Mouse (Mus musculus): Measurements from ENCODE around the gene Pars2. TPM values are rescaled to one million over a fixed set of nuclear protein-coding genes. Genes with fewer than 3 reads are reported as not detected.

Gene Pars2
- polyA plus RNA-seq, 1 experiment, result 0.13 TPM

DNA sequence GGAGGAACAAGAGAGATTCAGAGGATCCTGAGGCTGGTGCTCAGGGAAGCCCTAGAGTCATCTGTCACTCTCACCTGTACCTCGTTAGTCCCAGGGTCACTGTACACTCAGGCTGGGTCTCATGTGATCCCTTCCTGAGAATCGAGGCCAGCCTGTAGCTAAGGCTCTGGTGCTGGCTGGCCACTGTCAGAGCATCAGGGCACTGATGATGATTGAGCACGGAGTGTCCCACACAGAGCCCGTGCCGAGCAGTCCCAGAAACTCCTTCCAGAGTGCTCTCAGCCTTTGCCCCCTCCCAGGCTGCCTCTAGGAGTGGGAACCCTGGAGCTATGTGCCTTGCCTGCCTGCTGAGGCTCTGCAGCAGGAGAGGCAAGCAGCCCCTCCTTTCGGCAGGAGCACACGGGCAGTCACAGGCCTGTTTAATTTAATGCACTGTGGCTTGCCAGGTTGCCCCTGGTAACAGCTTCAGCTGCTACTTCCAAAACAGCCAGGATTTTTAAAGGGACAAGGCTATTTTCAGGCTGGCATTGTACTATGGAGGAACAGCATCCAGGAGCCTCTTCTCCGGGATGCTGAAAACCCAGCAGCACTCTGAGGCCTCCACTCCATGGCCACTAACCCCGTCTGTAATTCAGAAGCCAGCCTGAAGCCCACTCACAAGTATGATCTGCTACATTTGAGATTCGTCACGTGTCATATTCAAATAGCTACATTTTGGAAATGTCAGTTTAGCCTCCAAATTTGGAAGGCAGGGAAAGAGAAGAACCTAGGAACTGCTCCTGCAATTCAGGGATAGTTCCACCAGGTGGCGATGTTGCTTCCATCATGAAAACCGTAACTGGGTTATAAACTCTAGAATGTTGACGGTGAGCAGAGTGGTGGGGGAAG lies 20.3 kb upstream of the Pars2 start:
- H3K4me1 ChIP-seq (ENCODE audit: control insufficient read depth), result no peaks in the 10 kb centered on the region
- no peak for TF ChIP-seq TAL1 (IDR thresholded peaks at IDR 0.05; ENCODE audit: low read length)
- no peak for TF ChIP-seq GATA1 (IDR thresholded peaks at IDR 0.05; ENCODE audit: low read length)

DNA sequence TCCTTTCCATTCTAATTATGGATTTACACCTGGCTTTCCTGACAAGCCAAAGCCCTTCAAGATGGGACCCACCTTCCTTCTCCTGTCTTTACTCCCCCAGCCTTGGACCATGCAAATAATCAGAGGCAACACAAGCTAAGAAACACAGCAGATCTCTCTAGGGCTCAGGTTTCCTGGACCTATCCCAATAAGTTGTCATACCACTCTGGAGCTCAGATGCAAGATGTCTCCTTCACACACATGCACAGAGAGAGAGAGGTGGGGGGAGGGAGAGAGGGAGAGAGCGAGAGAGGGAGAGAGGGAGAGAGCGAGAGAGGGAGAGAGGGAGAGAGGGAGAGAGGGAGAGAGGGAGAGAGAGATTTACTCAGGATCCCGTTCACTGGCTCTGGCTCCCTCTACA lies 18.6 kb upstream of the Pars2 start:
- no peaks in the 10 kb centered on the region for H3K9me3 ChIP-seq (ENCODE audit: control insufficient read depth, low read length)
- no peak for TF ChIP-seq TAL1 (IDR thresholded peaks at IDR 0.05; ENCODE audit: low read length)
- no peak for TF ChIP-seq GATA1 (IDR thresholded peaks at IDR 0.05; ENCODE audit: low read length)
- no peaks in the 10 kb centered on the region for H3K36me3 ChIP-seq (ENCODE audit: control insufficient read depth)
- peaks cover 10% of the 10 kb centered on the region; the same call in 1 of the 2 replicates for H3K27me3 ChIP-seq (ENCODE audit: control insufficient read depth)
- no peaks in the 10 kb centered on the region for H3K4me1 ChIP-seq (ENCODE audit: control insufficient read depth)
- no peak overlapping the region for H3K4me3 ChIP-seq (replicated peaks)

More for the DNA sequence above, 20.3 kb upstream of the Pars2 start:
- no peaks in the 10 kb centered on the region for H3K9me3 ChIP-seq (ENCODE audit: control insufficient read depth, low read length)
- H3K36me3 ChIP-seq (ENCODE audit: control insufficient read depth), result no peaks in the 10 kb centered on the region
- no peak overlapping the region for H3K4me3 ChIP-seq (replicated peaks)
- H3K27me3 ChIP-seq (ENCODE audit: control insufficient read depth), result peaks cover 6% of the 10 kb centered on the region; the same call in 1 of the 2 replicates

DNA sequence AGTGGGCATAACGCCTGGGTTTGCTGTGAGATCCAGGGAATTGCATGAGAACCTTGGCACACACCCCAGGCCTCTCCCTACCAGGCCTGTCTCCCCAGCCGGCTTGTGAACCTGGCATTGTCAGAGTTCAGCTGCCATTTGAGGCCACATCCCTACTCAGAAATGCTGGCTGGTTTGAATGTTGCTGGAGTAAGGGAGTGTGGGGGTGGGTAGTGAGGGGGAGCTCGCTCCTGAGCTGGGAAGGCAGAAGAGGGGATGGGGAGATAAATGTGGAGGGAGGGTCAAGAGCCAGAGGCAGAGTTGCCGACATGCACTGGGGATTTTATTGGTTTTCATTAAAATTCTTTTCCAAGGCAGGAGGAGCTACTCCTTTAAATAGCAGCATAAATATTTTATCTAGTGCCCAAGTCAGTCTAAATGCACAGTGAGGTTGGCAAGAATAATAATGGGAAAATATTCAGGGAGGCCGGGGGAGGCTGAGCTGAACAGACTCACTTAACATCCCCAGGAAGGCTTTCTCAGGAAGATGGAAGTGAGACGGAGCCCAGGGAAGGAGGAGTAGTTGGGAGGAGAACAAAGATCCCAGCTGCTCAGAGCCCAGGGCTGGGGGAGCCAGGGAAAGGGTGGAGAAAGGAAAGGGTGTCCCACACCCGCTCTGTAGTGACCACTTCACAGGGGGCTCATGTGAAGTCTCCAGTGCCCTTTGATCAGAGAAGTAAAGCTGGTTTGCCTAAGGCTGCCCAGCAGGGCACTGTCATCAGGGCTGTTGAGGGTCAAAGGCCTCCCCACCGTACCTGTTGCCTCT lies 17.4 kb upstream of the Pars2 start:
- no peaks in the 10 kb centered on the region for H3K9me3 ChIP-seq (ENCODE audit: control insufficient read depth, low read length)
- H3K27me3 ChIP-seq (ENCODE audit: control insufficient read depth), result peaks cover 10% of the 10 kb centered on the region; the same call in 1 of the 2 replicates
- H3K4me1 ChIP-seq (ENCODE audit: control insufficient read depth), result no peaks in the 10 kb centered on the region
- no peak overlapping the region for H3K4me3 ChIP-seq (replicated peaks)
- TF ChIP-seq TAL1 (IDR thresholded peaks at IDR 0.05; ENCODE audit: low read length) (no peak), GATA1 (IDR thresholded peaks at IDR 0.05; ENCODE audit: low read length) (no peak)
- no peaks in the 10 kb centered on the region for H3K36me3 ChIP-seq (ENCODE audit: control insufficient read depth)

GRCm38 (mm10) chr4:106634086-106634479 lies 16.8 kb upstream of the Pars2 start:
- Histone ChIP-seq H3K9me3 (ENCODE audit: control insufficient read depth, low read length) (peaks cover 3% of the 10 kb centered on the region; the same call in 1 of the 2 replicates), H3K4me3 (replicated peaks) (no peak overlapping the region), H3K4me1 (ENCODE audit: control insufficient read depth) (no peaks in the 10 kb centered on the region), H3K36me3 (ENCODE audit: control insufficient read depth) (no peaks in the 10 kb centered on the region), H3K27me3 (ENCODE audit: control insufficient read depth) (peaks cover 13% of the 10 kb centered on the region; the same call in 1 of the 2 replicates)
- TF ChIP-seq GATA1 (IDR thresholded peaks at IDR 0.05; ENCODE audit: low read length), result no peak

GRCm38 (mm10) chr4:106643483-106644217 lies 7.2 kb upstream of the Pars2 start:
- TF ChIP-seq GATA1 (IDR thresholded peaks at IDR 0.05; ENCODE audit: low read length), result no peak
- TF ChIP-seq TAL1 (IDR thresholded peaks at IDR 0.05; ENCODE audit: low read length), result no peak
- Histone ChIP-seq H3K9me3 (ENCODE audit: control insufficient read depth, low read length) (peaks cover 17% of the 10 kb centered on the region), H3K27me3 (ENCODE audit: control insufficient read depth) (peaks cover 11% of the 10 kb centered on the region; the same call in 1 of the 2 replicates), H3K4me1 (ENCODE audit: control insufficient read depth) (no peaks in the 10 kb centered on the region), H3K4me3 (replicated peaks) (no peak overlapping the region), H3K36me3 (ENCODE audit: control insufficient read depth) (no peaks in the 10 kb centered on the region)

GRCm38 (mm10) chr4:106644218-106644610 lies 6.7 kb upstream of the Pars2 start:
- peaks cover 13% of the 10 kb centered on the region for H3K9me3 ChIP-seq (ENCODE audit: control insufficient read depth, low read length)
- no peaks in the 10 kb centered on the region for H3K36me3 ChIP-seq (ENCODE audit: control insufficient read depth)
- TF ChIP-seq TAL1 (IDR thresholded peaks at IDR 0.05; ENCODE audit: low read length), result no peak
- no peak for TF ChIP-seq GATA1 (IDR thresholded peaks at IDR 0.05; ENCODE audit: low read length)
- H3K4me3 ChIP-seq (replicated peaks), result no peak overlapping the region
- H3K27me3 ChIP-seq (ENCODE audit: control insufficient read depth), result peaks cover 7% of the 10 kb centered on the region; the same call in 1 of the 2 replicates
- H3K4me1 ChIP-seq (ENCODE audit: control insufficient read depth), result no peaks in the 10 kb centered on the region

DNA sequence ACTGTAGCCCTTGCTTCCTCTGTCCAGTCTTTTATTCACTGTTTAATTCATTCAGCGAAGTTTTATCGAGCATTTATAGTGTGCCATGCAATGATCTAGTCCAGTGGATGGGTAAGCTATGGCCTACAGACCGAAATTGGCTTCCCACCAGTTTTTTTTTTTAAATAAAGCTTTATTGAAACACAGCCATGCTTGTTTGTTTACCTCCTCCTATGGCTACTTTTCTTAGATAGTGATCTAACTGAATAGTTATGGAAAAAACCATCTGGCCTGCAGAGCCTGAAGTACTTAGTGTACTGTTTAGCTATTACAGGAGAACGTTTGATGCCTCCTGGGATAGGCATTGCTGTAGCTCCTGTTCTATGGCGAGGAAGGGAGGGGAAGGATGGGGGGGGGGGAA lies 5.1 kb upstream of the Pars2 start:
- TF ChIP-seq GATA1 (IDR thresholded peaks at IDR 0.05; ENCODE audit: low read length) (no peak), TAL1 (IDR thresholded peaks at IDR 0.05; ENCODE audit: low read length) (no peak)
- H3K27me3 ChIP-seq (ENCODE audit: control insufficient read depth), result peaks cover 7% of the 10 kb centered on the region; the same call in 1 of the 2 replicates
- H3K4me3 ChIP-seq (replicated peaks), result no peak overlapping the region
- peaks cover 11% of the 10 kb centered on the region for H3K9me3 ChIP-seq (ENCODE audit: control insufficient read depth, low read length)
- peaks cover 6% of the 10 kb centered on the region for H3K4me1 ChIP-seq (ENCODE audit: control insufficient read depth)
- no peaks in the 10 kb centered on the region for H3K36me3 ChIP-seq (ENCODE audit: control insufficient read depth)

- peaks cover 7% of the 10 kb centered on the region; the same call in 1 of the 2 replicates for H3K27me3 ChIP-seq (ENCODE audit: control insufficient read depth)
- H3K36me3 ChIP-seq (ENCODE audit: control insufficient read depth), result no peaks in the 10 kb centered on the region
- H3K9me3 ChIP-seq (ENCODE audit: control insufficient read depth, low read length), result 0 out of 2 replicates have a peak, but pooled peaks cover 2% of the 10 kb centered on the region
- no peak overlapping the region for H3K4me3 ChIP-seq (replicated peaks)
- H3K4me1 ChIP-seq (ENCODE audit: control insufficient read depth), result peaks cover 20% of the 10 kb centered on the region
- TF ChIP-seq GATA1 (IDR thresholded peaks at IDR 0.05; ENCODE audit: low read length) (no peak), TAL1 (IDR thresholded peaks at IDR 0.05; ENCODE audit: low read length) (no peak)
Measured at GRCm38 (mm10) chr4:106647137-106647536, 3.7 kb upstream of the Pars2 start.
